Mouse (Mus musculus) myocyte (in vitro differentiated cells): Measurements from ENCODE around the gene Mutyh. TPM values are rescaled to one million over a fixed set of nuclear protein-coding genes. Genes with fewer than 3 reads are reported as not detected.
"Not testable (repeated sequence)": the region's sequence is repeated elsewhere in the genome, so short reads cannot be mapped to it uniquely, and the experiment has no call there.

ENCODE experiments used
- H3K27me3 ChIP-seq: one replicate; pipeline ENCODE4 v1.6.1; 2011; ENCODE audit not compliant: control insufficient read depth, insufficient read depth, insufficient read length
- H3K36me3 ChIP-seq: one replicate; pipeline ENCODE4 v1.6.1; 2011; ENCODE audit not compliant: control insufficient read depth, insufficient read depth
- H3K4me2 ChIP-seq: one replicate; pipeline ENCODE4 v1.6.1; 2011; ENCODE audit warnings: low read depth, control low read depth
- H3K4me3 ChIP-seq: one replicate; pipeline ENCODE4 v1.5.1; 2011; ENCODE audit warnings: mild to moderate bottlenecking, control low read depth, moderate library complexity
- H3K79me2 ChIP-seq: one replicate; pipeline ENCODE4 v1.6.1; 2011; ENCODE audit not compliant: control insufficient read depth, insufficient read depth
- H3ac ChIP-seq: one replicate; pipeline ENCODE4 v1.6.1; 2011; ENCODE audit not compliant: control insufficient read depth, insufficient read length
- CEBPB ChIP-seq: IDR thresholded peaks from 2 replicates; pipeline ENCODE4 v1.6.1; 2011; ENCODE audit warnings: mild to moderate bottlenecking, moderate library complexity; ENCODE audit not compliant: poor library complexity, insufficient read depth, severe bottlenecking
- E2F4 ChIP-seq: IDR thresholded peaks from one replicate; pipeline ENCODE4 v1.6.1; 2011; ENCODE audit warnings: mild to moderate bottlenecking, control low read depth, moderate library complexity; ENCODE audit not compliant: insufficient read depth
- MAX ChIP-seq: IDR thresholded peaks from one replicate; pipeline ENCODE4 v1.6.1; 2011; ENCODE audit warnings: low read depth, mild to moderate bottlenecking, control low read depth
- MYOD1 ChIP-seq, 3 experiments: IDR thresholded peaks; one replicate each; pipeline ENCODE4 v1.6.1; 2011; ENCODE audit warnings: control low read depth in 2 of 3, low read depth in 2 of 3, mild to moderate bottlenecking in 2 of 3, moderate library complexity in 1 of 3; ENCODE audit not compliant: insufficient read length in 2 of 3, control insufficient read depth in 1 of 3
- MYOG ChIP-seq, 3 experiments: IDR thresholded peaks; one replicate each; pipeline ENCODE4 v1.6.1; 2011; ENCODE audit warnings: control low read depth in 2 of 3, low read depth in 2 of 3, mild to moderate bottlenecking in 2 of 3; ENCODE audit not compliant: insufficient read length in 2 of 3, control insufficient read depth in 1 of 3, insufficient read depth in 1 of 3
- POLR2A ChIP-seq: IDR thresholded peaks from one replicate; pipeline ENCODE4 v1.6.1; 2011; ENCODE audit warnings: low read depth, mild to moderate bottlenecking, control low read depth, moderate library complexity; ENCODE audit not compliant: insufficient read length
- POLR2AphosphoS2 ChIP-seq: IDR thresholded peaks from one replicate; pipeline ENCODE4 v1.6.1; 2011; ENCODE audit warnings: low read depth, control low read depth; ENCODE audit not compliant: insufficient read length
- REST ChIP-seq: IDR thresholded peaks from one replicate; pipeline ENCODE4 v1.6.1; 2011; ENCODE audit warnings: mild to moderate bottlenecking, control low read depth, moderate library complexity; ENCODE audit not compliant: insufficient read depth, insufficient read length
- SRF ChIP-seq: IDR thresholded peaks from one replicate; pipeline ENCODE4 v1.6.1; 2011; ENCODE audit warnings: low read depth; ENCODE audit not compliant: control insufficient read depth, insufficient read length
- TCF12 ChIP-seq: IDR thresholded peaks from one replicate; pipeline ENCODE4 v1.6.1; 2011; ENCODE audit warnings: mild to moderate bottlenecking, control low read depth; ENCODE audit not compliant: poor library complexity, insufficient read depth, severe bottlenecking
- TCF3 ChIP-seq: IDR thresholded peaks from one replicate; pipeline ENCODE4 v1.6.1; 2011; ENCODE audit warnings: low read depth, control low read depth; ENCODE audit not compliant: insufficient read length
- USF1 ChIP-seq: IDR thresholded peaks from one replicate; pipeline ENCODE4 v1.6.1; 2011; ENCODE audit warnings: low read depth, mild to moderate bottlenecking, control low read depth, moderate library complexity
- polyA plus RNA-seq: library from polyadenylated mRNA; unstranded; fragments of >200 nt; fragmentation: generic; extraction: Trizol; gene quantifications from one replicate; pipeline ENCODE4 v1.2.1, GENCODE M21; 2012; ENCODE audit warnings: missing spikeins

Mutyh gene
- polyA plus RNA-seq, 1 experiment = 3.4 TPM

- TF ChIP-seq CEBPB = no peak
- TF ChIP-seq USF1 = no peak
- no peak for TF ChIP-seq POLR2A
- no peak for TF ChIP-seq POLR2AphosphoS2
- TF ChIP-seq MAX = no peak
- TF ChIP-seq TCF3 = no peak
- no peak for TF ChIP-seq MYOG (IDR thresholded peaks at IDR 0.05; ENCODE audit: control insufficient read depth in 1 of 3, insufficient read depth in 1 of 3, insufficient read length in 2 of 3, low read depth in 2 of 3)
- Histone ChIP-seq H3ac (no peak overlapping the region), H3K36me3 (no peaks in the 10 kb centered on the region), H3K4me2 (no peak overlapping the region), H3K4me3 (no peak overlapping the region), H3K27me3 (peaks cover 24% of the 10 kb centered on the region), H3K79me2 (no peaks in the 10 kb centered on the region)
Measured at GRCm38 (mm10) chr4:116827819-116828218, 20.3 kb downstream of the Mutyh start.

DNA sequence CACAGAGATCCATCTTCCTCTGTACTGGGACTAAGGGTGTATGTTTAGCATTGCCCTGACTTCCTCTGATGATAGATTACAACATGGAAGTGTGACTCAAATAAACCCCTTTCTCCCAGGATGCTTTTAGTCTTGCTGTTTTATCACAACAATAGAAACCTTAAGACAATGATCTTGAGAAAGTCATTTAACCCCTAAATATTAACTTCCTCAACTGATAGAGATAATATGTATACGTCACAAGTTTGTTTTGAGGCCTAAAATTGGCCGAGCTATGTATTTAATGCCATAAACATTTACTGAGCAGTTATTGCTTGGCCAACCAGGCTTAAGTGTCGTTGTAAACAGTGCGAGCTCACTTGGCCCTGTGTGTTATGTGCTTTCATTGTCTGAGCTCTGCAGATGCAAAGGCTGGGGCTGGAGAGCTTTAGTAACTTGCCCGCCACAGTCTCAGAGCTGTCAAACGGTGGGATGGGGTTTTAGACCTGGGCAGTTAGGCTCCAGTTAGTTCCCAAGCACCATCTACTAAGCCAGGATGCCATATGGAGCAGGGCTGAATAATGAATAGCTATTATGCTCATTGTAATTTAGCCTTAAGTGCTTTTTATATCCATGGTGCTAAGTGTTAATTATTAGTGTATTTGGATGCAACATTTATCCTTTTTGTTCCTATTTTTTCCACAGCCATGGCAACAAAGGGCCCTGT lies 22.0 kb downstream of the Mutyh start:
- H3K4me2 ChIP-seq = no peak overlapping the region
- no peak overlapping the region for H3K4me3 ChIP-seq
- H3K27me3 ChIP-seq = peaks cover 28% of the 10 kb centered on the region
- no peaks in the 10 kb centered on the region for H3K36me3 ChIP-seq
- TF ChIP-seq E2F4 = no peak
- no peak for TF ChIP-seq MYOG (IDR thresholded peaks at IDR 0.05; ENCODE audit: control insufficient read depth in 1 of 3, insufficient read depth in 1 of 3, insufficient read length in 2 of 3, low read depth in 2 of 3)
- TF ChIP-seq TCF3 = no peak
- no peak for TF ChIP-seq REST
- H3K79me2 ChIP-seq = no peaks in the 10 kb centered on the region
- no peak overlapping the region for H3ac ChIP-seq

- no peak overlapping the region for H3K4me3 ChIP-seq
- H3K4me2 ChIP-seq = no peak overlapping the region
- H3K27me3 ChIP-seq = peaks cover 28% of the 10 kb centered on the region
Measured at GRCm38 (mm10) chr4:116830070-116830368, 22.5 kb downstream of the Mutyh start.

GRCm38 (mm10) chr4:116838999-116839398 lies 31.5 kb downstream of the Mutyh start:
- Histone ChIP-seq H3ac (no peak overlapping the region), H3K27me3 (peaks cover 20% of the 10 kb centered on the region), H3K36me3 (no peaks in the 10 kb centered on the region), H3K4me3 (no peak overlapping the region), H3K79me2 (no peaks in the 10 kb centered on the region), H3K4me2 (no peak overlapping the region)
- no peak for TF ChIP-seq MYOD1 (IDR thresholded peaks at IDR 0.05; ENCODE audit: control insufficient read depth in 1 of 3, insufficient read length in 2 of 3, low read depth in 2 of 3)
- TF ChIP-seq REST = no peak
- no peak for TF ChIP-seq TCF12
- no peak for TF ChIP-seq MYOG (IDR thresholded peaks at IDR 0.05; ENCODE audit: control insufficient read depth in 1 of 3, insufficient read depth in 1 of 3, insufficient read length in 2 of 3, low read depth in 2 of 3)
- TF ChIP-seq TCF3 = no peak
- no peak for TF ChIP-seq MAX
- no peak for TF ChIP-seq POLR2A
- no peak for TF ChIP-seq SRF
- TF ChIP-seq POLR2AphosphoS2 = no peak
- no peak for TF ChIP-seq E2F4
- no peak for TF ChIP-seq CEBPB
- no peak for TF ChIP-seq USF1

More at GRCm38 (mm10) chr4:116830070-116830368, 22.5 kb downstream of the Mutyh start:
- TF ChIP-seq MAX (no peak), MYOG (IDR thresholded peaks at IDR 0.05; ENCODE audit: control insufficient read depth in 1 of 3, insufficient read depth in 1 of 3, insufficient read length in 2 of 3, low read depth in 2 of 3) (no peak), USF1 (no peak), POLR2A (no peak), E2F4 (no peak), SRF (no peak), MYOD1 (IDR thresholded peaks at IDR 0.05; ENCODE audit: control insufficient read depth in 1 of 3, insufficient read length in 2 of 3, low read depth in 2 of 3) (no peak), TCF12 (no peak), TCF3 (no peak), REST (no peak), POLR2AphosphoS2 (no peak), CEBPB (no peak)
- Histone ChIP-seq H3K36me3 (no peaks in the 10 kb centered on the region), H3ac (no peak overlapping the region), H3K79me2 (no peaks in the 10 kb centered on the region)

GRCm38 (mm10) chr4:116840096-116840495 lies 32.6 kb downstream of the Mutyh start:
- H3K4me2 ChIP-seq, H3ac ChIP-seq, H3K4me3 ChIP-seq, H3K36me3 ChIP-seq, H3K79me2 ChIP-seq: not testable (repeated sequence)
- H3K27me3 ChIP-seq = peaks cover 20% of the 10 kb centered on the region
